Mouse (Mus musculus) small intestine, adult 2 months (tissue): Measurements from ENCODE around the gene Arpc3.

Experiments
- CTCF ChIP-seq: fragments of 200-500 bp; IDR thresholded peaks from 2 replicates; pipeline ENCODE4 v1.5.1; 2012; ENCODE audit warnings: low read depth, mild to moderate bottlenecking, control low read depth, inconsistent platforms, low read length, moderate library complexity, mixed read lengths; ENCODE audit not compliant: insufficient replicate concordance, insufficient read length; ENCODE audit errors: extremely low read depth
- POLR2A ChIP-seq: fragments of 200-500 bp; IDR thresholded peaks from 2 replicates; pipeline ENCODE4 v1.6.1; 2012; ENCODE audit warnings: low read depth, mild to moderate bottlenecking, control low read depth, inconsistent platforms, low read length, moderate library complexity

- TF ChIP-seq POLR2A (no peak), CTCF (no peak)
These were observed 66.4 kb downstream of the Arpc3 start for GRCm38 (mm10) chr5:122458066-122458465.
